Mouse (Mus musculus) skeletal muscle tissue, adult 2 months (tissue): ENCODE measurements around the gene Myh6.
"Not testable (repeated sequence)": the region's sequence is repeated elsewhere in the genome, so short reads cannot be mapped to it uniquely, and the experiment has no call there.

Experiments
- DNase-seq: peaks from one replicate; pipeline ENCODE4 v3.0.0-alpha.2; 2012; ENCODE audit warnings: low read depth, low spot score

Myh6 gene

DNA sequence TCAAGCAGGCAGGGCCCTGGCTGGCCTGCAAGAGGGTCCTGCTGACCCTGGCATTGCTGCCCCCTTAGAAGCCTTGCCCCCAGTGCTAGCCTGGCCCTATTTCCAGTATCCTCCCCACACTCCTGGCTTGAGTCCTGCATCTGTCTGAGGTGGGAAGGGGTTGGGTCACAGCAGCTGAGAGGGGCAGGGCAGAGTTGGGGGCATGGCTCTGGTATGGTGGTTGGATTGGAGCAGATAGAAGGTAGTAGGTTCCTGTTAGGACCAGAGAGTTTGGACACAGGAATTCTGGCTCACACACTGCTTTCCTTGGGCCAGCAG lies 28.1 kb upstream of the Myh6 start:
- DNase-seq, result no peak

DNA sequence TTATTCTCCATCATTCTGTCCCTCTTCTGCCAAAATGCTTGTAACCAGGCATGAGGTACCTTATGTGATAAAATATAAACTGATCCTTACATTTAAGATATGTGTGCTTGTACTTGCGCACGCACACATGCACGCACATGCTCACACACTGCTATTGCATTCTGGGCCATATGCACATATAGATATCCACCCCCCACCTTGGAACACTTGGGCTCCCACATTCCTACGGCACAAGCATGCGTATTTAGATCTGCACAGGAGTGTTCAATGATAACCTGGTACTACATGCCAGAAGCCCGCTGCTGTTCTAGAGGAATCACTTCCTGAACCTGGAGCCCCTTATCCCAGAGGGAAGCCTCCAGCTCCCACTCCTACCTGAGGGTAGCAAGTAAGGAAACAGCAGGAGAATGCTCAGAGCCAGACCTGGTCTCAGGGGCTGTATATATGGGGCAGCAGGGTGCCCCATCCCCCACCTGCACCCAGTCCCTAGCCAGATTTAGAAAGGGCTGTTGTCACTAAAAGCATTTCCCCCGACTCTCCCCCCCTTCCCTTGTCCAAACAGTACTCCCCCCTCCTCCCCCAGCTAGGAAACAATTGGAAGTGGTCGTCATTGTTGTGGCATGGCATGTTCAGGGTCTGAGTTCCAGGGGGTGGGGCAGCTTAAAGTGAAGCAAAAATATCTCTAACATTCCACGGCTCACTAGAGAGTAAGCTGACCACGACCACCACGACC lies 27.6 kb upstream of the Myh6 start, which contains the start of gene Myh7:
Myh7 (minus strand) TSS at position 491 of the 733 bp plus-strand sequence.
- no peak for DNase-seq

DNA sequence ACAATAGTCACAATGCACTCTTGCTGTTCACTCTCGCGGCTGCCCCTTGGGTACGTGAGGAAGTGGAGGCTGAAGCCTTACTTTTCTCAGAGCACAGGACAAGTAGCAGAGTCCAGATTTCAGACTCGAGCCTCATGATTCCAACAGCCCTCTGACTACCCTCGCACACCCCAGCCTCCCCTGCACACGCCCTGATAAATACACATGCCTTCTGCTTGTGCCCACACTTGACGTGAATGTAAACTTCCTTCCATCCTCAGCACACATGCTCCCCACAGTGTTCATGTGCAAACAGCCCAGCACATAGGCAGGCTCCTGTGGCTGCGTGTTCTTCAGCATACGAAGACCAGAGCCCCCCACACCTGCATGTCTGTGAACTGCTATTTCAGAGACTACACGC lies 26.9 kb upstream of the Myh6 start:
- DNase-seq, result no peak

DNA sequence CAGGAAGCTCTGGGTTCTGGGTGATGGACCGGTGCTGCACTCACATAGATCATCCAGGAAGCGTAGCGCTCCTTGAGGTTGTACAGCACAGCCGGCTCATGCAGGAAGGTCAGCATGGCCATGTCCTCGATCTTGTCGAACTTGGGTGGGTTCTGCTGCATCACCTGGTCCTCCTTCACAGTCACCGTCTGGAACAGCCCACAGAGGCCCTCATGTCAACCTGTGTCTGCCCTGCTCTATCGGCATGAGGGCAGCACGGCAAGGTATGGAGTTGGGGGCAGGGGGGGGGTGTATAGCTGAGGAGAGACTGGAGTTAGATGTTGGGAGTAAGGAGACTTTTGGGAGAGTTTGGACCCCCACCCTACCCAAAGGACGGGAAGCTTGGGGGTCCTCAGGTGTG lies 25.5 kb upstream of the Myh6 start:
- no peak for DNase-seq

DNA sequence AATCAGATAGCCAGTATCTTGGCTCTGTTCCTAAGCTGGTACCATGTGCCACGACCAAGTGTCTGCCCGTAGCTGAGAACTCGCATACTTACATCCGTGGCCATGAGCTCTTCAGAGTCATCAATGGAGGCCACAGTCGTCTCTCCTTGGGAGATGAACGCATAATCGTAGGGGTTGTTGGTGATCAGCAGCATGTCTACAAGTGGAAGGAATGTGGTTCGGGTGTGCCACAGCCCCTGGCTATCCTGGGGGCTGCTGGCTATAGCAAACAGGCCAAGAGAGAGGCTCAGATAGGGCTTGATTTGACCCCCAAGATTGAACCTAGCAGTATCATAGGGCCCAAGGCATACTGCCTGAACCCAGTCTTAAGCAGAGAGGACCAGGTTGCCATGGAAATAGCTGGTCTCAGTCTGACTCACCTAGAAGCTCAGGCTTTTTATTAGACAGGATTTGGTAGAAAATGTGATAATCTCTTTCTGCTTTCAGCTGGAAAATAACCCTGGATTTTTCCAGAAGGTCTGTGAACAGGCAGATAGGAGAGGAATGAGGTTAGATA lies 23.2 kb upstream of the Myh6 start:
- DNase-seq, result no peak

DNA sequence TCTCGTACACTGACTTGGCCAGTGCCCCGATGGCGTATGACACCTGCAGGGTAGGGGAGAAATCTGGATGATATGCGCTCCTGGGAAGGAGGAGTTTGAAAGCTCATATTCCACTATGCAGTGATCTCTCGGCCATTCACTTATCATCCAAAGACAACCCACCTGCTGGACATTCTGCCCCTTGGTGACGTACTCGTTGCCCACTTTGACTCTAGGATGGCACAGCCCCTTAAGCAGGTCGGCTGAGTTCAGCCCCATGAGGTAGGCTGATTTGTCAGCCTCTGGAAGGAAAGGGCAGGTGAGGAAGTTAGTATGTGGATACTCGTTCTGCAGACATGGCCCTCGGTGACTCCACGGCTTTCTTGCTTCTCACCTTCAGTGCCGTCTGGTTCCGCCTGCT lies 22.2 kb upstream of the Myh6 start:
- DNase-seq, result no peak

DNA sequence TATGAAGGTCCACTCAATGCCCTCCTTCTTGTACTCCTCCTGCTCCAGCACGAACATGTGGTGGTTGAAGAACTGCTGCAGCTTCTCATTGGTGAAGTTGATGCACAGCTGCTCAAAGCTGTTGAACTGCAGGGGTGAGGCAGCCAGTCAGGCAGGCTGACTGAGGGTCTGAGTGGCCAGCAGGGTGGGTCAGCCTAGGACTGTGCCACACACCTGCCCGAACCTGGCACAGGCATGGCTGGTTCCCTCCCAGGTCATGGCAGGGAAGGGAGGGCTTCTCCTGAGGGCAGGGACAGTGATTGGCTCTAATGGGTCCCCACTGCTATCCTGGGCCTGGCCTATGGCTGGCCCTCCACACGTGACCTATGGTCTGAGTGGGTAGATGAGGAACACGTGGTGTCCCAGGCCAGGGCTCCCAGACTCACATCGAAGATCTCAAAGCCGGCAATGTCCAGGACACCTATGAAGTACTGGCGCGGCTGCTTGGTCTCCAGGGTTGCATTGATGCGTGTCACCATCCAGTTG lies 21.7 kb upstream of the Myh6 start:
- DNase-seq, result not testable (repeated sequence)

DNA sequence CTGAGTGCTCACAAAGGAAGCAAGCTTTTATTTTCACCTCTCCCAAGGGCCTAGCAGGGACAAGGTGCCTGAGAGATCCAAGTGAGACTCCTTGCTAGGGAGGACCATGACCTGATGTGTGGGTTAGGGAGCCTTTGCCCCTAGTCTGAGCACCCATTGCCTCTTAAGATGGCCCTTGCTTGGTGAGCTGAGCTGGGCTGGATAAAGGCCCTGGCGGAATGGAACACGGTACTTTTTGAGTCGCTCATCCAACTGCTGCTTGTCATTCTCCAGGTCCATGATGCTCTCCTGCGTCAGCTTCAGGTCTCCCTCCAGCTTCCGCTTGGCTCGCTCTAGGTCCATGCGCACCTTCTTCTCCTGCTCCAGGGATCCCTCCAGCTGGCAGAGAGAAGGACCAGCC lies 15.2 kb upstream of the Myh6 start:
- DNase-seq, result no peak

DNA sequence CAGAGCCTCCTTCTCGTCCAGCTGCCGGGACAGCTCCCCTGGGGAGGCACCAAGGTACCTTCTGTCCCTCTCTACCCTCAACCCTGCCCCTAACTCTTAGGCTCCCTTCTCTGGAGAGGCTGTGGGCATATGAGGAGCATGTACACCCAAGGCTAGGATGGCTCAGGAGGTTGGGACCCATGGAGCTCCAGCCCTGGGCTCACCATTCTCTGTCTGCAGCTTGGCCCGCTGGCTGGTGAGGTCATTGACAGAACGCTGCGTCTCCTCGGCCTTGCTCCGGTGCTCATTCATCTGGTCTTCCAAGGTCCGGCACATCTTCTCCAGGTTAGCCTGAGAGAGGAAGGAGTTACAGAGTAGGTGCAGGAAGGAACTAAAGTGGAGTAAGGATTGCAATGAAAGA lies 11.9 kb upstream of the Myh6 start:
- no peak for DNase-seq

DNA sequence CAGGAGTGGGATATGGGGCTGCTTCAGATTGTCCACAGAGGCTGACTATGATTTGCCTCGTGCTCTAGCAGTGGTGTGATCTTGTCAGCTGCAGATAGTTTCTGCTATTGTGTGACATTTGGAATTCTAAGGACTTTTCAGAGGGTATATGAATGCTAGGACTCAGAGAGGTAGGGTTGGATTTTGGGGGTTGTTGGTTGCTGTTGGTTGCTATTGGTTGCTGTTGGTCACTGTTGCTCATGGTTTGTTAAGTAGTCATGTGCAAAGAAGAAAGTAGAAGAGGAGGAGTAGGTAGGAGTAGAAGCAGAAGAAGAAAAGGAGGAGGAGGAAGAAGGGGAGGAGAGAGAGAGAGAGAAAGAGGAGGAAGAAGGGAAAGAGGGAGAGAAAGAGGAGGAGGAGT lies 9.9 kb upstream of the Myh6 start, which contains the start of gene Gm17428:
Gm17428 (plus strand) TSS at position 301 of the 400 bp plus-strand sequence.
- no peak for DNase-seq

DNA sequence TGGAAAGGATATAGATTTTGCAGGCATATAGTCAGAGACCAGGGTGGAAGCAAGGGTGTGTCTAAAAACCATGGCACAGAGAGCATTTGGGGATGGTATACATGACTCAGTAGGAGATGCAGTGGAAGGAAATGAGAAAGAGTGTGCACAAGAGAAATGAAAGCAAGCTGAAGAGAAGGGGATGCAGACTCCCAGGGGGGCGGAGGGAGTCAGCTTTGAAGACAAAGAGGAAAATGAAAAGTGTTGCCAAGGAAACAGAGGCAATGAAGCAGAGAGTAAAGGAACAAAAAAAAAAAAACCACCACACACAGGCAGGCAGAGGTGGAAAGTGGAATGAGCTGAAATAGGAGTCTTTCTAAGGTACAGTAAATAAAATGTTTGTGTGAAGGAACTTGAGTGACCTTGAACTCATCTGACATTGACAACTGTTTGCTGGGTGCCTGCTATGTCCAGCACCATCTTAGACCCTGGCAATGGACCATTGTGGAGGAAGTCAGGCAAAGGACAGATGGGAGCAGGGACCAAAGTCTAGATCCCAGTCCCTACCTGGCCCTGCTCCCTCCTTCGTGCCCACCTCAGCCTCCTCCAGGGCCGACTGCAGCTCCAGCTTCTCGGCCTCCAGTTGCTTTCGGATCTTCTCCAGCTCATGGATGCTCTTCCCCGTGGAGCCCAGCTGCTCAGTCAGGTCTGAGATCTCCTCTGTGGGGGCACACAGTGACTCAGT lies 7.5 kb upstream of the Myh6 start:
- DNase-seq, result no peak

DNA sequence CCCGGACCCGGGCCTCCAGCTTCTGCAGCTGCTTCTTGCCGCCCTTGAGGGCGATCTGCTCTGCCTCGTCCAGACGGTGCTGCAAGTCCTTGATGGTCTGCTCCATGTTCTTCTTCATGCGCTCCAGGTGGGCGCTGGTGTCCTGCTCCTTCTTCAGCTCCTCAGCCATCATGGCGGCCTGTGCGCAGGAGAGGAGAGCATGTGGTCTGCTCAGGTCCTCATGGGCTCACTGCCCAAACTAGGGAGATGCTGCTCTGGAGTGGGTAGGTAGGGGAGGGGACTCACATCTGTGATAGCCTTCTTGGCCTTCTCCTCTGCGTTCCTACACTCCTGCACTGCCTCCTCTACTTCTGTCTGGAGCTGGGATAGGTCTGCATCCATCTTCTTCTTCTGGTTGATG lies 6.1 kb upstream of the Myh6 start:
- not testable (repeated sequence) for DNase-seq

DNA sequence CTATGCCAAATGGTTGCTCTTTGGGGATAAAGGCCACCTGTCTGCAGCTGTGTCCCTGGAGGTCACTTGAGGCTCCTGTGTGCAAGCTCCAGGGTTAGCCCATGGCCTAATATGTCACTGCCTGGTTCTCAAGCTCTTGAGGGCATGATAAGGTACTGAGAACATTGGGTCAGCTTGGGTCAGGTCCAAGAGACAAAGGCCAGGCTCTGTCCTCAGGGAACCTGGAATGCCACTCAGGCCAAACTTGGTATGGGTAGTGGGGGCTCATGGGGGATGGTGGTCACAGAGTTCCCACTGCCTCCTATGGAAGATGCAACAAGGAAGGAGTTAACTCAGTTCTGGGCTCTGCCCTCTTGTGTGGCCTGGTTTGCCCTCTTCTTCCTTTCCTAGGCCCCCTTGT lies 1.6 kb upstream of the Myh6 start:
- no peak for DNase-seq

DNA sequence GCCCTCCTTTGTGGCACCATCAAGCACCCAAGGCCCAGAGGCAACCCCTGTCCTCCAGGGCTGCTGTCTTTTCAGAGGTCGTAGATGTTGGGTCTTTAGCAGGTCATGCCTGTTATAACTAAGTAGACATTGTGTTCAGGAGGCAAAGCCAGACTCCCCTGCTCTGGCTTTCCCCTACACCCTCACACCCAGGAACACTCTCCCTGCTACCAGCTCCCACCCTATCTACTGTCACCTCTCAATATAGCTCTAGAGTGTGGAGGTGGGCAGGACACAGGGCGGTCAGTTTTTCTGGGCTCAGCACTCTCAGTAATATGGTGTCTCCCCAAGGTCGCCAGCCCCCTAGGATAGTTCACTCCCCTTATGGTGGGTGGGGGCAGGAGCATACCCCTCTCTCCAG lies 1.1 kb upstream of the Myh6 start:
- no peak for DNase-seq

DNA sequence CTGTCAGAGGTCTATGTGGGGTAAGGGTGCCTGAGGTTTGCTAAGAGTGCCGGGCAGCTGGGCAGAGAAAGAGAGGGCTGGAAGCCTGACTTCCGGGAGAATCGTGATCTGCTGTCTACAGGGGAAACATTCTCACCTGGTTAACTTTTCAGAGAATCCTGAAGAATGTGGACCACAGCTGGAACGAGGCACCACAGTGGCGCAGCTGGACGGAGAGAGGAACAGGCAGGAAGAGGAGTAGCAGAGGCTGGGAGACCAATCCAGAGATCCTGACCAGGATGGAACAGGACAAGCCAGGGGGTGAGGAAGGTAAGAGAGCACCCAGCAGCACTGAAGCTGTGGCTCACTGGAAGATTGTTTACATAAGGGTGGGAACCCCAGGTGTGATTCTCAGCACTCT lies 1.1 kb downstream of the Myh6 start:
- no peak for DNase-seq

DNA sequence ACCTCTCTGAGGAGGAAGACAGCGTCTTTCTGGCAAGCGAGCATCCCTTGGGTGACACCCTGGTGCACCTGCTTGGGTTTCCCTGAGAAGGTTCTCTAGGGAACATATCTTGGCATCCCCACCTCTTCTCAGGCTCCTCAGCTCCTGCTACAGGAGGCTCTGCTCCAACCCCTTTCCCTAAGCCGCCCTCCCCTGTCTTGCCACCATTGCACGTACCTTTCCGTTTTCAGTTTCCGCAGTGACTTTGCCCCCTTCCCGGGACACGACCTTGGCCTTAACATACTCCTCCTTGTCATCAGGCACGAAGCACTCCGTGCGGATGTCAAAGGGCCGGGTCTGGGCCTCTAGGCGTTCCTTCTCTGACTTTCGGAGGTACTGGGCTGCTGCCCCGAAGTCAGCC lies 1.7 kb downstream of the Myh6 start:
- DNase-seq, result no peak

DNA sequence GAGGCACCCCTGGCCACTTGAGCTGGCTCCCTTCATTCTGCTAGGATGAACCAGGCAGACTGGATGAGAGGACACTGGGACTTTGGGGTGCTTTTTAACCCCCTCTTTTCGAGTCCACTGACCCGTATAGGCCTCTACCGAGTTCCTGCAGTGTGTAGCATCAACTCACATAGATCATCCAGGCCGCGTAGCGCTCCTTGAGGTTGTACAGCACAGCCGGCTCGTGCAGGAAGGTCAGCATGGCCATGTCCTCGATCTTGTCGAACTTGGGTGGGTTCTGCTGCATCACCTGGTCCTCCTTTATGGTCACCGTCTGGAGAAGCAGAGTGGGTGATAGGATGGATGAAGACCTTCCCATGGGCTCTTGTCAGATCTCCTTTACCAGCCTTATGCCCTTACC lies 3.0 kb downstream of the Myh6 start:
- DNase-seq, result no peak

DNA sequence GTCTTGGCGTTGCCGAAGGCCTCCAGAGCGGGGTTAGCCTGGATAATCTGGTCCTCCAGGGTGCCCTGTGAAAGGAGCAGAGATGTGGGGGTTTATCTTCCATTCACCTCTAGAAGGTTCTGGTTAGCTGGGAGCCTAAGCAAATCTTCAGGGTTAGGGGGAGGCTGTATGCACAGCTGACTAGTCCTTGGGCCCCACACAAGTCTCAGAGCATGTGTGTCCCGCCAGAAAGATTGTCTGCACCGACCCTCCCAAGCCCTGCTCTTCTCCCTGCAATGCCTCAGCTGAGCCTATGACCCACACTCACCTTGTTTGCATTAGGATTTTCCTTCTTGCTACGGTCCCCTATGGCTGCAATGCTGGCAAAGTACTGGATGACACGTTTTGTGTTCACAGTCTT lies 4.0 kb downstream of the Myh6 start:
- DNase-seq, result no peak

DNA sequence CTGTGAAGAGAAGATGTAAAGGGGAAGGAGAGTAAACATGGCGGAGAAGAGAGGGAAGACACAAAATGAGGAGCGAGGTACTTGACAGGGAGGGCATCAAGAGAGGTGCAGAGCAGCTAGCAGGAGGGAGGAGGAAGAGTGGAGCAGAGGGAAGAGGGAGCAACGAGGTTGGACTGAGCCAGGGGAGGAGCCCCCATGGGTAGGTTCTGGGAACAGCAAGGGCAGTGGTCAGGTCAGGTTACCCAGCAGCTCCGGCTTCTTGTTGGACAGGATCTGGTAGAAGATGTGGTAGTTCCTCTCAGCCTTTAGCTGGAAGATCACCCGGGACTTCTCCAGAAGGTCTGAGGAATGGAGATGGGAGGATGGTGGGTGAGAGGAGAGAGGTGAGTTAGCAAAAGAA lies 5.2 kb downstream of the Myh6 start:
- no peak for DNase-seq

DNA sequence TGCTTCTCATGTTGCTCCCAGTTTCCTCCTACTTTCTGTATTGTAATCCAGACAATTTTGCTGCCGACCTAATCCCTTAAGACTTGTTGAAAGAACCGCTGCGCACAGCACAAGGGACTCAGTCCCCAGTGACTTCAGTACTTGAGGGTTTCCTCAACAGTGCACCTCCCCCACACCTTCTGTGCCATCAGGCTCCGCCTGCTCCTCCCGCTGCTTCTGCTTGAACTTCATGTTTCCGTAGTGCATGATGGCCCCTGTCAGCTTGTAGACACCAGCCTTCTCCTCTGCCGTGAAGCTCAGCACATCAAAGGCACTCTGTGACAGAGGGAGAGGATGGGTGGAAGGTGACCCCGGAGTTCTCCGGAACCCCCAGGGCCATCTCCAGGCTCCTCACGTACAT lies 6.0 kb downstream of the Myh6 start:
- DNase-seq, result no peak

DNA sequence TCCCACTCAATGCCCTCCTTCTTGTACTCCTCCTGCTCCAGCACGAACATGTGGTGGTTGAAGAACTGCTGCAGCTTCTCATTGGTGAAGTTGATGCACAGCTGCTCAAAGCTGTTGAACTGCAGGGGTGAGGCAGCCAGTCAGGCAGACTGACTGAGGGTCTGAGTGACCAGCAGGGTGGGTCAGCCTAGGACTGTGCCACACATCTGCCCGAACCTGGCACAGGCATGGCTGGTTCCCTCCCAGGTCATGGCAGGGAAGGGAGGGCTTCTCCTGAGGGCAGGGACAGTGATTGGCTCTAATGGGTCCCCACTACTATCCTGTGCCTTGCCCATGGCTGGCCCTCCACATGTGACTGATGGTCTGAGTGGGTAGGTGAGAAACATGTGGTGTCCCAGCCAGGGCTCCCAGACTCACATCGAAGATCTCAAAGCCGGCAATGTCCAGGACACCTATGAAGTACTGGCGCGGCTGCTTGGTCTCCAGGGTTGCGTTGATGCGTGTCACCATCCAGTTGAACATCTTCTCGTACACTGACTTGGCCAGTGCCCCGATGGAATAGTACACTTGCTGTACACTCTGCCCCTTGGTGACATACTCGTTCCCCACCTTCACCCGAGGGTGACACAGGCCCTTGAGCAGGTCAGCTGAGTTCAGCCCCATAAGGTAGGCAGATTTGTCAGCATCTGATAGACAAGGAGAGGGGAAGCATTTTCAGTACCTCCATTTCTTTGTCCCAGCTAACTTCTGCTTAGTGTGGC lies 6.7 kb downstream of the Myh6 start:
- DNase-seq, result not testable (repeated sequence)

DNA sequence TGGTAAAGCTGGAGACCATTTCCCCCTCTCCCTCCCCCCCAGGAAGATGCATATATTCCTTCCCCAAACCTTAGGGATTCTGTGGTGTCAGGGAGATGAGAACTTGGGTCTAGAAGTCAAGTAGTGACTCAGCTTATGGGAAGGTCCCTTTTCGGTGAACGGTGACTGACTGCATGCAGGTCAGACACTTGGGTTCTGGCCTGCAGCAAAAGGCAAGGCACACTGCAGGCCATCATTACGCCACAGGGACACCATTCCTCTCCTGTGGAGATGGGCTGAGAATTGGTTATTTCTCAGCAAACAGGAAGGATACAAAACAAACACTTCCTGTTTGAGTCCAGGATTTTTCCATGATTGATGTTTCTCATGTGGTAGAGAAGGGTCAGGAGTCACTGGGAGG lies 7.5 kb downstream of the Myh6 start:
- no peak for DNase-seq
